ENCODE assay signal across 12 mouse cellular contexts in the genomic region with DNA sequence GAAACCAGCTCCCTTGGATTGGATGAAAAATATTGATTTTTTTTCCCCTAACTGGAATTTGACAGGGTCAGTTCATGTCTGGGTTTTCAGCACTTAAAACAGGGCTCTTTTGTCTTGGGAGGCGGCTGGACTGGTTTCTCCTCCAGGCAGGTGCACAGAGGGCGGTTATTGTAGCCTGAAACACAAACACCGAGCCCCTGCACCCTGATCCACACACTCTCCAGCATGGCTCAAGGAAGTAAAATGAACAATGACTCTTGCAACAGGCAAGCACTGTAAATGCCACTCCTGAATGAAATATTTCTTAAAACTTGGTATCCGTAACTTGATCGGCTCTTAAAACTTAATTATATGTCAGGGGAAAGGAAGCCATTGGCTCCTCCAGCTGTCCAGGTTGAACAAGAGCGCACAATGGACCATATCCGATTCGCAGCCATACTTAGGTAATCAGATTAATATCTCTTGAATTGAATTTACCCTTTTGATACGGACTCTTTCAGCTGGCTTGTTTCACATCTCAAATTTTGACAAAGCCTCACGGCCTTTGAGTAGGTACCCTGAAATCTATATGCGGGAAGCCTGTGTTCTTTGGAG.
A peak's percentile ranks its signal among the peaks of the same experiment; 100 is the strongest.
DNase-seq lines count a peak whose midpoint lies in the region; ATAC-seq lines count a peak whose summit lies in the region.
"Had no signal": no experiment of that assay in that cellular context is flagged by ENCODE, and none has a peak within 500 bp of the region (broad histone marks: within the 10 kb centered on the region; RNA-seq: fewer than 3 reads in every experiment).

No protein-coding gene starts in this region.

- no peaks in the 10 kb centered on the region for H3K9me3 ChIP-seq in heart, embryonic 12.5 days (replicated peaks)
- H3K9me3 ChIP-seq in liver, embryonic 15.5 days (replicated peaks) = no peaks in the 10 kb centered on the region

- H3K36me3 ChIP-seq in heart, embryonic 12.5 days = no peaks in the 10 kb centered on the region
- H3K36me3 ChIP-seq in liver, embryonic 15.5 days (replicated peaks) = no peaks in the 10 kb centered on the region

- DNase-seq in heart, adult 9 months (ENCODE audit: low spot score in 2 of 2) = no peak
- no peak for DNase-seq in liver
- peak; percentile 51 for DNase-seq in fibroblast of lung, adult 2 months (ENCODE audit: low read depth)
- DNase-seq in lung, postnatal 36 days = peak; percentile 58
- DNase-seq in cerebellum, adult 11 months = no peak
- DNase-seq in adrenal gland, postnatal 36 days = no peak
- DNase-seq: adrenal gland, postnatal 10 days; B cell, adult 2 months; cerebellum, adult 9-10 months; left cerebral cortex, postnatal 4 days had no signal

- WGBS in heart, embryonic 12.5 days = 85% methylated on average over 11 of the region's 11 CpGs
- WGBS in liver, embryonic 15.5 days (ENCODE audit: insufficient replicate concordance) = 82% methylated on average over 11 of the region's 11 CpGs

- H3K4me1 ChIP-seq in heart, embryonic 12.5 days (replicated peaks) = peaks cover 25% of the 10 kb centered on the region
- H3K4me1 ChIP-seq in liver, embryonic 15.5 days (replicated peaks) = peaks cover 21% of the 10 kb centered on the region

- H3K4me2 ChIP-seq in heart, embryonic 12.5 days = no peak overlapping the region
- H3K4me2 ChIP-seq in liver, embryonic 15.5 days = no peak overlapping the region

- no peak overlapping the region for H3K9ac ChIP-seq in heart, embryonic 12.5 days
- H3K9ac ChIP-seq in liver, embryonic 15.5 days = no peak overlapping the region

- H3K4me3 ChIP-seq in heart, embryonic 12.5 days = no peak overlapping the region
- H3K4me3 ChIP-seq in liver, embryonic 15.5 days (replicated peaks) = no peak overlapping the region

- no peaks in the 10 kb centered on the region for H3K27me3 ChIP-seq in heart, embryonic 12.5 days (replicated peaks)
- H3K27me3 ChIP-seq in liver, embryonic 15.5 days = no peaks in the 10 kb centered on the region

- no peak for ATAC-seq in heart, embryonic 12.5 days (ENCODE audit: insufficient number of reproducible peaks, low FRiP score)
- ATAC-seq in liver, embryonic 15.5 days (ENCODE audit: insufficient read depth) = no peak

- peak overlapping the region; percentile 31; the same call in 1 of the 2 replicates for H3K27ac ChIP-seq in heart, embryonic 12.5 days (ENCODE audit: poor library complexity, severe bottlenecking)
- H3K27ac ChIP-seq in liver, embryonic 15.5 days (replicated peaks) = peak overlapping the region; percentile 24; the same call in 1 of the 2 replicates

Comparison
In these comparisons a context has a peak if more than half of its experiments do, and no peak if none do; other contexts are left out.
1. DNase-seq: peak in fibroblast of lung, adult 2 months (single experiment) and lung, postnatal 36 days (single experiment); none in heart, adult 9 months (0 of 2), liver (single experiment), cerebellum, adult 11 months (single experiment) and adrenal gland, postnatal 36 days (0 of 2).